Mouse (Mus musculus): ENCODE results near the gene B3galt1. TPM values are rescaled to one million over a fixed set of nuclear protein-coding genes. Genes with fewer than 3 reads are reported as not detected.

Gene B3galt1
- polyA plus RNA-seq (2012; rRNA removed) = 0.16 and 0.36 TPM in 2 replicates

DNA sequence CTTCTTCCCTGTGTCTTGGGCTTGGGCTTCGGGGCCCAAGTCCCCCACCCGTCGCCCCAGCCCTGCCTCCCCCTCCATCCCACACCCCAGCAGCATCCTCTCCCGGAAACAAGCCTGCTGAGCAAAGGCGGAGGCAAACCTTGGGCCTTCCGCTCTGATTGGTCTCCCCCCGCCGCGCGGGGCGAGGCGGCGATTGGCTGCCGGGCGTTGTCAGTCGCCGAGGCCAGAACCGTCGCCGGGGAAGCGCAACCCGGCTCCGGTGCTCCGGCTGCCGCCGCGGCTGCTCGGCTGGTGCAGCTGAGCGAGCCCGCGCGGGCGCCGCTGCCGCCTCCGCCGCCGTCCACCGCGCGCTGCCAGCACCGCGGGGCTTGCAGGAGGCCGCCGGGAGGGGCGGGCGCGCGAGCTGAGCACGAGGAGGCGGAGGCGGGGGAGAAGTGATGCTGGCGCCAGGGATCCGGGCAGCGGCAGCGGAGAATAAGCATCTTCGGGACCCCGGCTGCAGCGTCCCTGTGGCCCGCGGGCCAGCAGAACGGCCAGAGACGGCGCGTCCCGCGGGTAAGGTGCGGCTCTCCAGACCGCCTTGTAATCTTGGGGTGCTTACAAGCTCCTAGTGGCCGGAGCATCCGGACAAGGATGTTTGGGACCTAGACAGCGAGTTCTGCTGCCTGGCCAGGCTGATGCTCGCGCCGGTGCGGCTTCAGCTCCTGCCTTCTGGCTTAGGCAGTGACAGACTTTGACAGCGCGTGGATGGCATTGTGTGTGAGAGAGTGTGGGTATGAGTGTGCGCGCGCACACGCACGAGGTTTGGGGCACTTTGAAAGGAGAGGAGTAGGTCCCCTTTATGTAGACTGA, at the start of gene B3galt1:
Gene B3galt1 (plus strand): TSS at position 392 of the 852 bp plus-strand sequence.
- DNase-seq (ENCODE audit: low read depth in 1 of 2, low spot score in 2 of 2) = no peak
- no peak for TF ChIP-seq POLR2A (IDR thresholded peaks at IDR 0.05; ENCODE audit: low read depth, low read length)
- peak within 1 kb of the TSS; percentile 47; the same call in 1 of the 2 replicates for H3K27ac ChIP-seq (ENCODE audit: insufficient read depth, low read length)

DNA sequence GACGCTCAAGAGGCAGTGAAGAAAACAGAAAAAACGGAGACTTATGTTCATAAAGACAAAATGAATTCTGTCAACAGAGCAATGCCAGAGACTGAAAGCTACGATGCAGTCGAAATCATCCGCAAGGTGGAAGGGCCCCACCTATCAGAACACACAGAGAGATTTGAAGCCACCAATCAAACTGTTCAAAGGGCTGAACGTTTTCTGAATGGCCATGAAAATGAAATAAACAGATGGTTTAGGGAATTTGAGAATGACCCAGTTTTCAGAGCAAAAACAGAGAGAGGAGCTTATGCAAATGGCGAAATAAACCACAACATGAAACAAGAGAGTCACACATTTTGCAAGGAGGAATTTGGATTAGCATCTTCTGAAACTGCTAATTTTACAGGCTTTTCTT, 49.3 kb upstream of the B3galt1 start:
- Histone ChIP-seq H3K36me3 (ENCODE audit: control insufficient read depth, insufficient read depth, low read length) (no peaks in the 10 kb centered on the region), H3K27me3 (ENCODE audit: control insufficient read depth, insufficient read depth, low read length) (no peaks in the 10 kb centered on the region), H3K4me3 (ENCODE audit: extremely low read depth, insufficient read depth, insufficient read length) (no peak overlapping the region), H3K4me1 (ENCODE audit: control insufficient read depth, insufficient read depth, insufficient read length) (no peaks in the 10 kb centered on the region), H3K27ac (ENCODE audit: insufficient read depth, low read length) (no peak overlapping the region)
- 88% methylated on average over 7 of the region's 7 CpGs for WGBS
- TF ChIP-seq POLR2A (IDR thresholded peaks at IDR 0.05; ENCODE audit: low read depth, low read length) (no peak), CTCF (IDR thresholded peaks at IDR 0.05; ENCODE audit: extremely low read depth, insufficient read depth, insufficient read length, insufficient replicate concordance) (no peak)
- DNase-seq (ENCODE audit: low read depth in 1 of 2, low spot score in 2 of 2) = no peak

More for the DNA sequence above, at the start of gene B3galt1:
- Histone ChIP-seq H3K36me3 (ENCODE audit: control insufficient read depth, insufficient read depth, low read length) (no peaks in the 10 kb centered on the region), H3K4me3 (ENCODE audit: extremely low read depth, insufficient read depth, insufficient read length) (peak within 1 kb of the TSS; percentile 38), H3K4me1 (ENCODE audit: control insufficient read depth, insufficient read depth, insufficient read length) (no peaks in the 10 kb centered on the region), H3K27me3 (ENCODE audit: control insufficient read depth, insufficient read depth, low read length) (peaks cover 8% of the 10 kb centered on the region)
- 3% methylated on average over 81 of the region's 83 CpGs for WGBS

DNA sequence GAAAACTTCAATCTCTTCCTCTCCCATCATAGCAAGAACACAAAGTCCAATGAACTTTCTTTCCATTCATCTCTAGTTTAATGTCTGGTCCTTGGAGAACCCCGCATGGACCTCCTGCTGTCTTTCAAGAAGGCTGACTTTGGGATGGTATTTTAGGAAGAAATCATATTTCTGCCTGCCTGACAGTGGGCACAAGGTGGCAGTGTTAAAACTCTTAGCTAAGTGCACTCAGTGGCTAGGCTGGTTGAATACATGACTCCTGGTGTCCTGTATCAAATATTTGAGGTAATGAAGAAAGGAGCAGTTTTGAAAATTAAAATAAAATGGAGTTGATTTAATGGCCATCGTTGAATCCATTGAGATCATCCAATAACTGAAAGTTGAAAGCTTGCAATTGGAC, 30.3 kb upstream of the B3galt1 start:
- H3K4me3 ChIP-seq (ENCODE audit: extremely low read depth, insufficient read depth, insufficient read length) = no peak overlapping the region
- WGBS = 84% methylated on average over 2 of the region's 2 CpGs
- H3K4me1 ChIP-seq (ENCODE audit: control insufficient read depth, insufficient read depth, insufficient read length) = no peaks in the 10 kb centered on the region
- H3K27ac ChIP-seq (ENCODE audit: insufficient read depth, low read length) = no peak overlapping the region
- no peak for DNase-seq (ENCODE audit: low read depth in 1 of 2, low spot score in 2 of 2)
- TF ChIP-seq POLR2A (IDR thresholded peaks at IDR 0.05; ENCODE audit: low read depth, low read length) = no peak
- no peak for TF ChIP-seq CTCF (IDR thresholded peaks at IDR 0.05; ENCODE audit: extremely low read depth, insufficient read depth, insufficient read length, insufficient replicate concordance)
- H3K36me3 ChIP-seq (ENCODE audit: control insufficient read depth, insufficient read depth, low read length) = no peaks in the 10 kb centered on the region
- H3K27me3 ChIP-seq (ENCODE audit: control insufficient read depth, insufficient read depth, low read length) = no peaks in the 10 kb centered on the region

DNA sequence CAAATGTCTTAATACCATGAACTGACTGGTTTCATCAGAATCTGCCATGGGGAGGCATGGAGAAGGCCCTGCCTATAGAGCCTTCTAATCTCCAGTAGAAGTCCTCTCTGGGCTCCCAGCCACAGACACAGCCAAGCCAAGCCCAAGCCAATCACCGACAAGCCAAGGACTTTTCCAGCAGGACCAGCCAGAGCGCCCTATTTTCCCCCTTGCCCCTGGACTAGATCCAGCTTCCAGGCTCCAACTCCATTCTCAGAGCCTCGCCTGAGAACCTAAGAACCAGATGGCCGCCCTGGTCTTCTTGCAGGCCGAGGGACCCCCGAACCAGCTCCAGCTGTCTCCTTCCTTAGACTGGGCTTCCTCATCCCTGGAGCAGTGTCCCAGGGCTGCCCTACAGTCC, 26.2 kb upstream of the B3galt1 start:
- no peaks in the 10 kb centered on the region for H3K4me1 ChIP-seq (ENCODE audit: control insufficient read depth, insufficient read depth, insufficient read length)
- no peak for DNase-seq (ENCODE audit: low read depth in 1 of 2, low spot score in 2 of 2)
- no peak overlapping the region for H3K27ac ChIP-seq (ENCODE audit: insufficient read depth, low read length)
- H3K4me3 ChIP-seq (ENCODE audit: extremely low read depth, insufficient read depth, insufficient read length) = no peak overlapping the region
- H3K36me3 ChIP-seq (ENCODE audit: control insufficient read depth, insufficient read depth, low read length) = no peaks in the 10 kb centered on the region
- 87% methylated on average over 6 of the region's 6 CpGs for WGBS
- no peaks in the 10 kb centered on the region for H3K27me3 ChIP-seq (ENCODE audit: control insufficient read depth, insufficient read depth, low read length)
- TF ChIP-seq CTCF (IDR thresholded peaks at IDR 0.05; ENCODE audit: extremely low read depth, insufficient read depth, insufficient read length, insufficient replicate concordance) (no peak), POLR2A (IDR thresholded peaks at IDR 0.05; ENCODE audit: low read depth, low read length) (no peak)

DNA sequence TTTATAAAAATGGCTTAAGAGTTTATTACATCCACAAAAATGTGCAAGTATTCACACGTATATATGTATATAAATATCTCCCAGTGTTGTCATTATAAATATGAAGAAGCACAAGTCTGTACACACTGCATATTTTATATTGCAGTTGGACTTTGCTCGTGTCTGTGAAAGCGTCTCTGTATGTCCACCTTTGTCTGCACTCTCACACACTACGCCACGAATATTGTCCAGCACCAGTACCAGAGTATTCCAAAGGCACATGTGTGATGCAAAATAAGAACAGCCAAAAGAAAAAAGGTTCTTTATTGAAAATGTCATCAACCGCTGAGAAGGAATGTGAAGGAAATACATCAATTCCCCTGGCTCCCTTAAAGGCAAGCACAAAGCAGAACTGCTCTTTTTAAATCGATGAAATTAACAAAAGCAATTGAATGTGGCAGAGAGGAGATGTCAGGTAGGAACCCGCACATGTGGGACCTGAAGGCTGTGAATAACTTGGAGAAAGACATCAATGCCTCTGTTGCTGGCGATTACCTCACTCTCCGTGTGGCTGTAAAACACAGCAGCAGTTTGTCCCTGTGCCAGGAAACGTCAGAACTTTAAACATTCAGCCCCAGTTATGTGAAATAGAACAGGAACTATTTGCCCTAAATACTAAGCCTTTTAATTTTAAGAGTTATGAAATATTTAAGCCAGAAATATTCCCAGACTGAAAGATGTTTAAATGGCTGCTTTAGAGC, 23.5 kb upstream of the B3galt1 start:
- H3K36me3 ChIP-seq (ENCODE audit: control insufficient read depth, insufficient read depth, low read length) = no peaks in the 10 kb centered on the region
- DNase-seq (ENCODE audit: low read depth in 1 of 2, low spot score in 2 of 2) = no peak
- no peak overlapping the region for H3K27ac ChIP-seq (ENCODE audit: insufficient read depth, low read length)
- 75% methylated on average over 11 of the region's 11 CpGs for WGBS
- no peak overlapping the region for H3K4me3 ChIP-seq (ENCODE audit: extremely low read depth, insufficient read depth, insufficient read length)
- TF ChIP-seq POLR2A (IDR thresholded peaks at IDR 0.05; ENCODE audit: low read depth, low read length) (no peak), CTCF (IDR thresholded peaks at IDR 0.05; ENCODE audit: extremely low read depth, insufficient read depth, insufficient read length, insufficient replicate concordance) (no peak)
- no peaks in the 10 kb centered on the region for H3K4me1 ChIP-seq (ENCODE audit: control insufficient read depth, insufficient read depth, insufficient read length)
- H3K27me3 ChIP-seq (ENCODE audit: control insufficient read depth, insufficient read depth, low read length) = no peaks in the 10 kb centered on the region

DNA sequence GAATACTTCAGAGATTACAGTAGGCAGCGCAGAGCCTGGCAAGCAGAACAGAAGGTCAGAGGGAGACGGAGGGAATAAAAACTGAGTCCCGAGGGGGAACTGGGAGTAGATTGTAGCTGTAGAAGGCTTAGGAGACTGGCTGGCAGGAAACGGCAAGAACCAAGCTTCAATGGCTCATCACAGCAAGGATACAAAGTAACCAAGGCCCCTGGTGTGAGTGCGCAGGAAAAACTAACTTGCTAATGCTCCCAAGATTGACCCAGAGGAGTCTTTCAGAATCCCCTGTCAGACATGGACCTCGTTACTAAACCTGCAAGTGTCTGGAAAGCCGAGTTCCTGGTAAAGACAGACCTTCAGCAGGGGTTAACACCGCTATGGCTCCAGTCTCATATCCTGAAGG, 21.2 kb upstream of the B3galt1 start:
- Histone ChIP-seq H3K36me3 (ENCODE audit: control insufficient read depth, insufficient read depth, low read length) (no peaks in the 10 kb centered on the region), H3K4me3 (ENCODE audit: extremely low read depth, insufficient read depth, insufficient read length) (no peak overlapping the region), H3K27me3 (ENCODE audit: control insufficient read depth, insufficient read depth, low read length) (no peaks in the 10 kb centered on the region), H3K27ac (ENCODE audit: insufficient read depth, low read length) (no peak overlapping the region), H3K4me1 (ENCODE audit: control insufficient read depth, insufficient read depth, insufficient read length) (no peaks in the 10 kb centered on the region)
- WGBS = 77% methylated on average over 8 of the region's 8 CpGs
- no peak for DNase-seq (ENCODE audit: low read depth in 1 of 2, low spot score in 2 of 2)
- TF ChIP-seq CTCF (IDR thresholded peaks at IDR 0.05; ENCODE audit: extremely low read depth, insufficient read depth, insufficient read length, insufficient replicate concordance) = no peak
- TF ChIP-seq POLR2A (IDR thresholded peaks at IDR 0.05; ENCODE audit: low read depth, low read length) = no peak

Data from spleen, adult 2 months (tissue).